Mouse (Mus musculus): ENCODE results near the gene Dusp3. TPM values are rescaled to one million over a fixed set of nuclear protein-coding genes. Genes with fewer than 3 reads are reported as not detected.
A peak's percentile ranks its signal among the peaks of the same experiment; 100 is the strongest.

The Dusp3 gene
- total and polyA plus RNA-seq, 2 experiments: 15.8 to 38.7 TPM

GRCm38 (mm10) chr11:101931978-101932377 lies 54.8 kb downstream of the Dusp3 start:
- H3K27me3 ChIP-seq (ENCODE audit: control insufficient read depth, insufficient read depth, low read length): no peaks in the 10 kb centered on the region
- no peak for DNase-seq (ENCODE audit: extremely low read depth, low read depth, low spot score)
- H3K36me3 ChIP-seq (ENCODE audit: control insufficient read depth, insufficient read depth, low read length): no peaks in the 10 kb centered on the region
- TF ChIP-seq CTCF (IDR thresholded peaks at IDR 0.05; ENCODE audit: low read depth, low read length) (no peak), POLR2A (IDR thresholded peaks at IDR 0.05; ENCODE audit: extremely low read depth, insufficient read depth, low read length) (no peak)
- H3K27ac ChIP-seq (replicated peaks; ENCODE audit: insufficient read depth, low read depth, low read length): 0 out of 2 replicates have a peak overlapping the region, but pooled peaks have one; percentile 1
- no peak overlapping the region for H3K9ac ChIP-seq (ENCODE audit: low read depth, low read length)
- H3K79me2 ChIP-seq (ENCODE audit: control insufficient read depth, insufficient read depth, low read length): no peaks in the 10 kb centered on the region
- WGBS: 60% methylated on average over 4 of the region's 4 CpGs
- no peak overlapping the region for H3K4me3 ChIP-seq (ENCODE audit: insufficient read depth, low read depth, low read length)
- peaks cover 6% of the 10 kb centered on the region for H3K4me1 ChIP-seq (ENCODE audit: control insufficient read depth, insufficient read depth, low read length)

- peak overlapping the region; percentile 24; the same call in 1 of the 2 replicates for H3K9ac ChIP-seq (ENCODE audit: low read depth, low read length)
- H3K36me3 ChIP-seq (ENCODE audit: control insufficient read depth, insufficient read depth, low read length): no peaks in the 10 kb centered on the region
- peaks cover 5% of the 10 kb centered on the region for H3K4me1 ChIP-seq (ENCODE audit: control insufficient read depth, insufficient read depth, low read length)
- H3K4me3 ChIP-seq (ENCODE audit: insufficient read depth, low read depth, low read length): no peak overlapping the region
- TF ChIP-seq POLR2A (IDR thresholded peaks at IDR 0.05; ENCODE audit: extremely low read depth, insufficient read depth, low read length) (no peak), CTCF (IDR thresholded peaks at IDR 0.05; ENCODE audit: low read depth, low read length) (peak; percentile 71)
- DNase-seq (ENCODE audit: extremely low read depth, low read depth, low spot score): peak; percentile 96
- no peaks in the 10 kb centered on the region for H3K79me2 ChIP-seq (ENCODE audit: control insufficient read depth, insufficient read depth, low read length)
- H3K27me3 ChIP-seq (ENCODE audit: control insufficient read depth, insufficient read depth, low read length): no peaks in the 10 kb centered on the region
- WGBS: 33% methylated on average over 25 of the region's 25 CpGs
- peak overlapping the region; percentile 83 for H3K27ac ChIP-seq (replicated peaks; ENCODE audit: insufficient read depth, low read depth, low read length)
These were observed 58.6 kb downstream of the Dusp3 start for GRCm38 (mm10) chr11:101928030-101928762.

GRCm38 (mm10) chr11:101926951-101927589 lies 59.7 kb downstream of the Dusp3 start:
- TF ChIP-seq POLR2A (IDR thresholded peaks at IDR 0.05; ENCODE audit: extremely low read depth, insufficient read depth, low read length) (no peak), CTCF (IDR thresholded peaks at IDR 0.05; ENCODE audit: low read depth, low read length) (no peak)
- peak; percentile 60 for DNase-seq (ENCODE audit: extremely low read depth, low read depth, low spot score)
- no peak overlapping the region for H3K4me3 ChIP-seq (ENCODE audit: insufficient read depth, low read depth, low read length)
- no peaks in the 10 kb centered on the region for H3K36me3 ChIP-seq (ENCODE audit: control insufficient read depth, insufficient read depth, low read length)
- no peak overlapping the region; the same call in 1 of the 2 replicates for H3K9ac ChIP-seq (ENCODE audit: low read depth, low read length)
- H3K4me1 ChIP-seq (ENCODE audit: control insufficient read depth, insufficient read depth, low read length): peaks cover 5% of the 10 kb centered on the region
- H3K27me3 ChIP-seq (ENCODE audit: control insufficient read depth, insufficient read depth, low read length): no peaks in the 10 kb centered on the region
- peak overlapping the region; percentile 2; the same call in 1 of the 2 replicates for H3K27ac ChIP-seq (replicated peaks; ENCODE audit: insufficient read depth, low read depth, low read length)
- WGBS: 79% methylated on average over 10 of the region's 10 CpGs
- H3K79me2 ChIP-seq (ENCODE audit: control insufficient read depth, insufficient read depth, low read length): no peaks in the 10 kb centered on the region

- no peaks in the 10 kb centered on the region for H3K27me3 ChIP-seq (ENCODE audit: control insufficient read depth, insufficient read depth, low read length)
- no peak for DNase-seq (ENCODE audit: extremely low read depth, low read depth, low spot score)
- TF ChIP-seq CTCF (IDR thresholded peaks at IDR 0.05; ENCODE audit: low read depth, low read length) (no peak), POLR2A (IDR thresholded peaks at IDR 0.05; ENCODE audit: extremely low read depth, insufficient read depth, low read length) (no peak)
- H3K79me2 ChIP-seq (ENCODE audit: control insufficient read depth, insufficient read depth, low read length): no peaks in the 10 kb centered on the region
- peaks cover 9% of the 10 kb centered on the region for H3K4me1 ChIP-seq (ENCODE audit: control insufficient read depth, insufficient read depth, low read length)
- no peaks in the 10 kb centered on the region for H3K36me3 ChIP-seq (ENCODE audit: control insufficient read depth, insufficient read depth, low read length)
- H3K27ac ChIP-seq (replicated peaks; ENCODE audit: insufficient read depth, low read depth, low read length): no peak overlapping the region
- H3K4me3 ChIP-seq (ENCODE audit: insufficient read depth, low read depth, low read length): no peak overlapping the region
- no peak overlapping the region for H3K9ac ChIP-seq (ENCODE audit: low read depth, low read length)
- WGBS: 85% methylated on average over 6 of the region's 6 CpGs
These were observed 61.2 kb downstream of the Dusp3 start for GRCm38 (mm10) chr11:101925636-101926035.

GRCm38 (mm10) chr11:101924441-101924976 lies 62.3 kb downstream of the Dusp3 start:
- WGBS: 69% methylated on average over 18 of the region's 19 CpGs
- Histone ChIP-seq H3K9ac (ENCODE audit: low read depth, low read length) (no peak overlapping the region), H3K4me1 (ENCODE audit: control insufficient read depth, insufficient read depth, low read length) (peaks cover 14% of the 10 kb centered on the region), H3K4me3 (ENCODE audit: insufficient read depth, low read depth, low read length) (no peak overlapping the region), H3K79me2 (ENCODE audit: control insufficient read depth, insufficient read depth, low read length) (no peaks in the 10 kb centered on the region), H3K27me3 (ENCODE audit: control insufficient read depth, insufficient read depth, low read length) (no peaks in the 10 kb centered on the region), H3K27ac (replicated peaks; ENCODE audit: insufficient read depth, low read depth, low read length) (no peak overlapping the region), H3K36me3 (ENCODE audit: control insufficient read depth, insufficient read depth, low read length) (no peaks in the 10 kb centered on the region)
- DNase-seq (ENCODE audit: extremely low read depth, low read depth, low spot score): no peak
- TF ChIP-seq CTCF (IDR thresholded peaks at IDR 0.05; ENCODE audit: low read depth, low read length) (0 out of 2 replicates have a peak, but pooled peaks have one; percentile 6), POLR2A (IDR thresholded peaks at IDR 0.05; ENCODE audit: extremely low read depth, insufficient read depth, low read length) (no peak)

Measured in liver, adult 2 months (tissue).